Mouse (Mus musculus): Measurements from ENCODE around the gene Akr1d1.

The Akr1d1 gene

GRCm38 (mm10) chr6:37529940-37530339 lies at the start of gene Akr1d1:
TSS of gene Akr1d1 (plus strand) at chr6:37530173.
- no peak for DNase-seq (ENCODE audit: low read depth, low spot score)

GRCm38 (mm10) chr6:37481147-37481546 lies 48.8 kb upstream of the Akr1d1 start:
- peak; percentile 63 for DNase-seq (ENCODE audit: low read depth, low spot score)

- no peak for DNase-seq (ENCODE audit: low read depth, low spot score)
Observed at GRCm38 (mm10) chr6:37483262-37483661, 46.7 kb upstream of the Akr1d1 start.

GRCm38 (mm10) chr6:37484588-37485070 lies 45.3 kb upstream of the Akr1d1 start:
- DNase-seq (ENCODE audit: low read depth, low spot score), result no peak

- no peak for DNase-seq (ENCODE audit: low read depth, low spot score)
Observed at GRCm38 (mm10) chr6:37486502-37486901, 43.5 kb upstream of the Akr1d1 start.

- no peak for DNase-seq (ENCODE audit: low read depth, low spot score)
Observed at GRCm38 (mm10) chr6:37492241-37492640, 37.7 kb upstream of the Akr1d1 start.

- DNase-seq (ENCODE audit: low read depth, low spot score), result no peak
Observed at GRCm38 (mm10) chr6:37494957-37495356, 35.0 kb upstream of the Akr1d1 start.

GRCm38 (mm10) chr6:37496866-37497265 lies 33.1 kb upstream of the Akr1d1 start:
- DNase-seq (ENCODE audit: low read depth, low spot score), result no peak

- DNase-seq (ENCODE audit: low read depth, low spot score), result no peak
Observed at GRCm38 (mm10) chr6:37505588-37505987, 24.4 kb upstream of the Akr1d1 start.

GRCm38 (mm10) chr6:37506909-37507515 lies 23.0 kb upstream of the Akr1d1 start:
- no peak for DNase-seq (ENCODE audit: low read depth, low spot score)

- no peak for DNase-seq (ENCODE audit: low read depth, low spot score)
Observed at GRCm38 (mm10) chr6:37510786-37511185, 19.2 kb upstream of the Akr1d1 start.

GRCm38 (mm10) chr6:37520631-37521375 lies 9.2 kb upstream of the Akr1d1 start:
- no peak for DNase-seq (ENCODE audit: low read depth, low spot score)

- no peak for DNase-seq (ENCODE audit: low read depth, low spot score)
Observed at GRCm38 (mm10) chr6:37532036-37532435, 2.1 kb downstream of the Akr1d1 start.

GRCm38 (mm10) chr6:37536831-37537230 lies 6.9 kb downstream of the Akr1d1 start:
- no peak for DNase-seq (ENCODE audit: low read depth, low spot score)

- DNase-seq (ENCODE audit: low read depth, low spot score), result no peak
Observed at GRCm38 (mm10) chr6:37537801-37538200, 7.8 kb downstream of the Akr1d1 start.

GRCm38 (mm10) chr6:37538792-37539191 lies 8.8 kb downstream of the Akr1d1 start:
- no peak for DNase-seq (ENCODE audit: low read depth, low spot score)

- DNase-seq (ENCODE audit: low read depth, low spot score), result no peak
Observed at GRCm38 (mm10) chr6:37539403-37539802, 9.4 kb downstream of the Akr1d1 start.

GRCm38 (mm10) chr6:37540113-37540512 lies 10.1 kb downstream of the Akr1d1 start:
- DNase-seq (ENCODE audit: low read depth, low spot score), result no peak

- DNase-seq (ENCODE audit: low read depth, low spot score), result no peak
Observed at GRCm38 (mm10) chr6:37541171-37541570, 11.2 kb downstream of the Akr1d1 start.

- no peak for DNase-seq (ENCODE audit: low read depth, low spot score)
Observed at GRCm38 (mm10) chr6:37542145-37542544, 12.2 kb downstream of the Akr1d1 start.

GRCm38 (mm10) chr6:37552760-37553159 lies 22.8 kb downstream of the Akr1d1 start:
- peak; percentile 37 for DNase-seq (ENCODE audit: low read depth, low spot score)

- DNase-seq (ENCODE audit: low read depth, low spot score), result no peak
Observed at GRCm38 (mm10) chr6:37553926-37554325, 24.0 kb downstream of the Akr1d1 start.

GRCm38 (mm10) chr6:37554327-37554726 lies 24.4 kb downstream of the Akr1d1 start:
- DNase-seq (ENCODE audit: low read depth, low spot score), result no peak

Measured in CD4-positive helper T cell, adult 2 months (primary cell).